Mouse (Mus musculus) kidney, adult 11 months (tissue): ENCODE data around the gene Ykt6.
"Not testable (repeated sequence)": the region's sequence is repeated elsewhere in the genome, so short reads cannot be mapped to it uniquely, and the experiment has no call there.

Experiments
- DNase-seq: peaks from one replicate; pipeline ENCODE4 v3.0.0; 2022

Ykt6 gene

GRCm38 (mm10) chr11:5995989-5996388, 40.5 kb downstream of the Ykt6 start:
- peak; percentile 78 for DNase-seq

GRCm38 (mm10) chr11:5998472-5998871, 43.0 kb downstream of the Ykt6 start:
- DNase-seq: no peak

DNA sequence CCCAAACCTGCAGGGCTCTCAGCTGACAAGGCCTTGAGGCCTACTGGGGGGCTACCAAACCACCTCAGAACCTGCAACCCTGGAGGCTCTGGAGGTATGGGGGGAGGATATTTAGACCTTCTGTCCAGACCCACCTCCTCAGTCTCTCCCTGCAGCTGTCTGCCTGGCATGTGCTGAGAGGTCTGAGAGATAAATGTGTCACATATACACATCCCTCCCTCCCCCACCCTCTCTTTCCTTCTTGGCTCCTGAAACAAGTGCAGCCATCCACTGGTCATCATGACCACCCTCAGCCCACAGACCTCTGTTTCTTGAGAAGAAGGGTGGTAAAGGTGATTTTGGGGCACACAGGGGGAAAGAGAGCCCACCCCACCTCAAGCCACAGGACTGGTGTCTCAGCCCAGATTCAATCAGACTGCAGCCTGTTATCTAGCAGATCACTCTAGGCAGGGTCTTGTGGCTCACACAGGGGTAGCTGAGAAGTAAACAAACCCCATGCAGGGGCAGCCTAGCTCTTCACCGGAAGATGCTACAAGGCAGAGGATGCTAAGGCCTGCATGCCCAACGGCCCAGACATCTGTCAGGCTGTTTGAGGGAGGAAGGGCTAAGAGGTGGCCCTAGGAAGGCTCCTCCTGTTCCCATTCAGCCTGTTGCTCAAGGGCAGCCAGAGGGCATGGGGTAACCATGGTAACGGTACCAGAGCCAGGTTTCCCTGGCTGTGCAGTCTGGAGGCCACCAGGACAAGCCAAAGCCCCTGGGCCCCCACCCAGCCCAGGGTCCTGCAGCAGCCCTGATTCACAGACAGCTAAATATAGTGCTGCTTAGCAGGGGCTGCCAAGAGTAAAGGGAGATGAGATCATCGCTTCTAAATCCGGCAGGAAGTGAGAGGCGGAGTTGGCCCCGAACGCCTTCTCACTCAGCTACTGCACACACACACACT, 44.6 kb downstream of the Ykt6 start:
- DNase-seq: peak; percentile 77

- no peak for DNase-seq
Measured at GRCm38 (mm10) chr11:6000961-6001682, 45.6 kb downstream of the Ykt6 start.

- DNase-seq: no peak
Measured at GRCm38 (mm10) chr11:6001981-6002649, 46.6 kb downstream of the Ykt6 start.

DNA sequence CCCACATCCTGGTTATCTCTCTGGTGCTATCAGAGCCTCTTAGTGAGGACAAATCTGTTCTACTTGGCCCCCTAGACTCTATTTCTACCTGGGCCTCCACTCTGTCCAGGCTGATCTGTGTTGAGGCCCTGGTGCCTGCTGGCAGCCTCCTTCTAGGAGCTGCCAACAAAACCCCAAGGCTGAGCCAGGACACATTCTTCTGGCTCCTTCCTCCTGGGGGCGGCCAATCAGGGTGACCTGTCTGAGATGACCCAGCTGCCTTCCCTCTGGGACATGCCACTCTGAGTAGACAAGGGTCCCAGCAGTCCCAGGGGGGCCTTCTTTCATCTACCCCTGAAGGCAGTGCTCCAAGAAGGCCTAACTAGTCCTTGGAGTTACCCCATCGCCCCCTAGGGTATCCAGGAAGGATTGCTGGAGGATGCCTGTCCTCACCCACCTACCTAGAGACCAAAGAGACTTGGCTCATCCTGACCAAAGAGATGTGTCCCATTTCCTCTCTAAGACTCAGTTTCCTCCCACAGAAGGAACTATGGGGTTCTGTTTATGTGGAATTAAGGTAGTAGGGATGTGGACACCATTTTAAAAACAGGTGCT, 47.6 kb downstream of the Ykt6 start:
- DNase-seq: no peak

DNA sequence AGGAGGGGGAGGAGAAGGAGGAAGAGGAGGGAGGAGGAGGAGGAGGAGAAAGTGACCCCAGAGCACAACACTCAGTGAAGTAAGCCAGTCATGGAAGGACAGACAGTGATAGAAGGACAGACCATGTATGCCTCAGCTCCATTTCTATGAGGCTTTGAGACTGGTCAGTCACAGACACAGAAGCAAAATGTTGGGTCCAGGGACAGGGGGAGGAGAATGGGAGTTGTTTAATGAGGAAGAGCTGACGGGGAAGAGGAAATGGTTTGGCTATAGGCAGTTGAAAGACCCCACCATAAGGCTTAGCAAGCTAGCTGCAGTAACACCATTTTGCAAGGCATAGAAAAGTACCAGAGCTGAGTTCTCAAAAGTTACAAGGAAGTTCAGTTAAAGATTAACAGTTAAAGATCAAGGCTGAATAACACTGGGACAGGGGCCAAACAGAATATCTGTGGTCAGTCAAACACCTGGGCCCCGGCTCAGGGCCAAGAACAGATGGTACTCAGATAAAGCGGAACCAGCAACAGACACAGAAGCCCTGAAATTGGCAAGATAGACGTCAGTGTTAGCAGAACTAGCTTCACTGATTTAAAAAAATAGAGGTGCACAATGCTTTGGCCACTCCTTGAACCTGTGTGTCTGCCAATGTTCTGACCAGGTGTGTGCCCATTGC, 50.0 kb downstream of the Ykt6 start:
- not testable (repeated sequence) for DNase-seq

DNA sequence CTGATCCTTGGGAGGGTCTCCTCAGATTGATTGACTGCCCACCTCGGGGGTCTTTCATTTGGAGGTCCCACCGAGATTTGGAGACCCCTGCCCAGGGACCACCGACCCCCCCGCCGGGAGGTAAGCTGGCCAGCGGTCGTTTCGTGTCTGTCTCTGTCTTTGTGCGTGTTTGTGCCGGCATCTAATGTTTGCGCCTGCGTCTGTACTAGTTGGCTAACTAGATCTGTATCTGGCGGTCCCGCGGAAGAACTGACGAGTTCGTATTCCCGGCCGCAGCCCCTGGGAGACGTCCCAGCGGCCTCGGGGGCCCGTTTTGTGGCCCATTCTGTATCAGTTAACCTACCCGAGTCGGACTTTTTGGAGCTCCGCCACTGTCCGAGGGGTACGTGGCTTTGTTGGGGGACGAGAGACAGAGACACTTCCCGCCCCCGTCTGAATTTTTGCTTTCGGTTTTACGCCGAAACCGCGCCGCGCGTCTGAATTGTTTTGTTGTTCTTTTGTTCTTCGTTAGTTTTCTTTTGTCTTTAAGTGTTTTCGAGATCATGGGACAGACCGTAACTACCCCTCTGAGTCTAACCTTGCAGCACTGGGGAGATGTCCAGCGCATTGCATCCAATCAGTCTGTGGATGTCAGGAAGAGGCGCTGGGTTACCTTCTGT, 51.0 kb downstream of the Ykt6 start:
- not testable (repeated sequence) for DNase-seq

DNA sequence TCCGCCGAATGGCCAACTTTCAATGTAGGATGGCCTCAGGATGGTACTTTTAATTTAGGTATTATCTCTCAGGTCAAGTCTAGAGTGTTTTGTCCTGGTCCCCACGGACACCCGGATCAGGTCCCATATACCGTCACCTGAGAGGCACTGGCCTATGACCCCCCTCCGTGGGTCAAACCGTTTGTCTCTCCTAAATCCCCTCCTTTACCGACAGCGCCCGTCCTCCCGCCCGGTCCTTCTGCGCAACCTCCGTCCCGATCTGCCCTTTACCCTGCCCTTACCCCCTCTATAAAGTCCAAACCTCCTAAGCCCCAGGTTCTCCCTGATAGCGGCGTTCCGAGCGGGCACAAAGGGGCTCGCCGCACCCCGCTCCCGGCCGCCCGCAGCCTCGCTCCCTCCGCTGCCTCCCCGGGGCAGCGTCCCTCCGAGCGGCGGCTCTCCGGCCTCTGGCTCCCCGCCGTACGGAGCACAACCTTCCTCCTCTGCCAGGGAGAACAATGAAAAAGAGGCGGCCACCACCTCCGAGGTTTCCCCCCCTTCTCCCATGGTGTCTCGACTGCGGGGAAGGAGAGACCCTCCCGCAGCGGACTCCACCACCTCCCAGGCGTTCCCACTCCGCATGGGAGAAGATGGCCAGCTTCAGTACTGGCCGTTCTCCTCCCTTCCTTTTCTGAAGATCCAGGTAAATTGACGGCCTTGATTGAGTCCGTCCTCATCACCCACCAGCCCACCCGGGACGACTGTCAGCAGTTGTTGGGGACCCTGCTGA, 51.7 kb downstream of the Ykt6 start:
- not testable (repeated sequence) for DNase-seq

- not testable (repeated sequence) for DNase-seq
Measured at GRCm38 (mm10) chr11:6007779-6008128, 52.3 kb downstream of the Ykt6 start.

GRCm38 (mm10) chr11:6010751-6011482, 55.4 kb downstream of the Ykt6 start:
- DNase-seq: not testable (repeated sequence)

DNA sequence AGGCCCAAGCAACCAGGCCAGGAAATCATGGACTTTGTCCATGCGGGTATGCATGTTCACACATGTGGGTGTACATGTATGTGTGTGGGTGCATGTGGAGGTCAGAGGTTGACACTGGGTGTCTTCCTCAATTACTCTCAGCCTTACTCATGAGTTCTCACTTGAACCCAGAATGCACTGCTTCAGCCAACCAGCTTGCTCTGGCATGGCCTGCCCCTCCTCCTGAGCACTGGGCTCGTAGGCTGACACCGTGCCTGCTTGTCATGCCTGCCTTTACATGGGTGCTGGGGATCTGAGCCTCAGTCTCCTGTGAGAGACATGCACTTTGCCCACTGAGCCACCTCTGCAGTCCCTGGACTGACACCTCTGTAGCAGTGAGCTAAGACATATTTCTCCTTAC, 56.4 kb downstream of the Ykt6 start:
- DNase-seq: no peak

DNA sequence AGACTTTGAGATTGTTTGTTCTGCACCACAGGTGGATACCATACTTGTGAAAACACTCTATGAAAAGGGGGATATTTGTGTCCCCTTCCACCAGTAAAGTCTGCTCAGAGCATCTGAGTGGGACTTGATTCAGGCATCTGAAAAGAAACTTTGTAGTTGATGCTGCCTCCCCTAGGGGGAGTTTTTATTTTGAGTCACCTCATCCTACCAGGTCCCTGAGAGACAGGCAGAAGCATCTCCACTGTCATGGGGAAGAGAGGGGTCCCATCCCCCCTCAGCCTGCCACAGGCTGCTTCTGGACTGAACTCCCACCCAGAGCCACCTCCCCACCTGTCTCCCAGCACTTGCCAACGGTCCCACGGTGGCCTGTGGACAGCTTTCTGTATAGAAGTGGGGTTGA, 57.9 kb downstream of the Ykt6 start:
- no peak for DNase-seq

GRCm38 (mm10) chr11:6015011-6015431, 59.5 kb downstream of the Ykt6 start:
- DNase-seq: no peak

DNA sequence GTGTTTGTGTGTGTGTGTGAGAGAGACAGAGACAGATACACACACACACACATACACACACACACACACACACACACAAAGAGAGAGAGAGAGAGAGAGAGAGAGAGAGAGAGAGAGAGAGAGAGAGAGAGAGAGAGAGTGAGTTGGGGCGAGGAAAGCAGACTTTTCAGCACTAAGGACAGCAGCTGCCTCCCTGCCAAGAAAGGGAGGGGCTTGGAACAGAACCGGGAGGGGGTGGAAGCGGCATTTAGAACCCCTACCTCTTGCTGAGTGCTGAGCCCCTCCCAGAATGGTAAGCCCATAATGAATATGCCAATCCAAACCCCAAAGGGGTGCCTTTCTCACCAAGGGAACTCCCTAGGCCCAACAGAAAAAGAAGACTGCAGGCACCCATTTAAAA, 60.9 kb downstream of the Ykt6 start:
- no peak for DNase-seq

DNA sequence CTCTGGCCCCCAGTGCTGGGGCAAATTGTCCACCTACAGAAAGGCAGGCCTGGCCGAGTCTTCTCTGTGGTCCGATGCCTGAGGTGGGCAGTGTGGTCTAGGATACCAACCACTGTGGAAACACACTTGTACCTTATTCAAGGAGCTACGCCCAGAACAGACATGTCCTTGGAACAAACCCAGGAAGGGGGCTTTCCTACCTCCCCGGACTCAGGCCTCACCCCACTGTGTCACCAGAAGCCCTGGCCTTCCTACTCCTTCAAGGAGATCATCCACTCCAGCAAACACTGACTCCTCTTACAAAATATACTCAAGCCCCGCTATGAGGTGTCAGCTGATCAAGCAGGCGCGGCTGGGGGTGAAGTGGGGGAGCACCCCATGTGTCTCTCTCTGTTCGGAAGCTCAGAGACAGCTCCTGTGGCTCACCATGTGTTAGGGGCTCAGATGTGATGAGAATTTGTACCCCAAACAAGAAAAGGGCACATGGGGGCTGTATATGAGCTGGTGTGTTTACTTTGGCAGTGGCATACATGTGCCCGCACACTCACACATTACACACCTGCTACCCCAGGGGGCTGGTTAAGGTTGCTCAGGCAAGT, 61.4 kb downstream of the Ykt6 start:
- DNase-seq: no peak
